Mouse (Mus musculus) E14TG2a.4 (cell line): ENCODE data around the gene Lef1.

Experiments used
- H3K27me3 ChIP-seq: 2 replicates; pipeline ENCODE4 v1.6.1; 2014; ENCODE audit warnings: low read length, control low read depth; ENCODE audit not compliant: insufficient read depth
- H3K36me3 ChIP-seq: 2 replicates; pipeline ENCODE4 v1.6.1; 2014; ENCODE audit warnings: low read length, control low read depth; ENCODE audit not compliant: insufficient read depth
- H3K4me1 ChIP-seq: replicated peaks from 2 replicates; pipeline ENCODE4 v1.6.1; 2014; ENCODE audit warnings: low read depth, low read length, control low read depth
- H3K4me3 ChIP-seq: replicated peaks from 2 replicates; pipeline ENCODE4 v1.5.1; 2014; ENCODE audit warnings: mild to moderate bottlenecking, low read length
- H3K9me3 ChIP-seq: 2 replicates; pipeline ENCODE4 v1.6.1; 2014; ENCODE audit warnings: low read length, control low read depth
- CTCF ChIP-seq: conservative IDR thresholded peaks from 2 replicates; pipeline ENCODE4 v1.5.1; 2014; ENCODE audit warnings: low read length
- NANOG ChIP-seq: IDR thresholded peaks from 2 replicates; pipeline ENCODE4 v1.6.1; 2014; ENCODE audit warnings: borderline replicate concordance, low read length, mixed read lengths
- POU5F1 ChIP-seq: IDR thresholded peaks from 2 replicates; pipeline ENCODE4 v1.6.1; 2014; ENCODE audit warnings: low read length, borderline replicate concordance

Lef1 gene

DNA sequence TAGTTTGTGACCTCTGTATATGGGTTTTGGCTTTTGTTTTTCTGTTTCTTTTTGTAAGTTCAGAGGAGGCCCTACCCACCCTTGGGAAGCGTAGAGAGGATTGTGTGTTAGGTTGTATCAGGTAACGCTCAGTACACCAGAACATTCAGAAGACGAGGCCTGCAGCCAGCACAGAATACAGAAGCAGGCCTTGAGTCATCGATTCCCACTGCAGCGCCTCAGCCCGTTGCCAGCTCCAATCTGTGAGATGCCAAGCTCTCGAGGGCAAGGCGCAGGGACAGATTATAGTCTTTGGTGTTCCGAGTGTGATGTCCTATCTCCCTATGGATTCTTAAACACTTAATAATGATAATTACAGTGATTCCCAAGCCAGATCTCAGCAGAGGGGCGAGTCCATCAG, 85.8 kb downstream of the Lef1 start:
- peaks cover 58% of the 10 kb centered on the region for H3K36me3 ChIP-seq
- TF ChIP-seq POU5F1 (no peak), CTCF (no peak), NANOG (no peak)
- peaks cover 2% of the 10 kb centered on the region; the same call in 1 of the 2 replicates for H3K27me3 ChIP-seq
- no peak overlapping the region for H3K4me3 ChIP-seq
- no peaks in the 10 kb centered on the region for H3K9me3 ChIP-seq
- peaks cover 43% of the 10 kb centered on the region for H3K4me1 ChIP-seq

GRCm38 (mm10) chr3:131196507-131197019, 86.3 kb downstream of the Lef1 start:
- Histone ChIP-seq H3K4me3 (no peak overlapping the region), H3K4me1 (peaks cover 38% of the 10 kb centered on the region), H3K27me3 (no peaks in the 10 kb centered on the region), H3K36me3 (peaks cover 53% of the 10 kb centered on the region), H3K9me3 (no peaks in the 10 kb centered on the region)
- TF ChIP-seq POU5F1 = no peak
- no peak for TF ChIP-seq CTCF
- TF ChIP-seq NANOG = no peak

GRCm38 (mm10) chr3:131198991-131199390, 88.7 kb downstream of the Lef1 start:
- peaks cover 42% of the 10 kb centered on the region for H3K4me1 ChIP-seq
- no peaks in the 10 kb centered on the region for H3K27me3 ChIP-seq
- H3K36me3 ChIP-seq = peaks cover 48% of the 10 kb centered on the region
- no peak overlapping the region for H3K4me3 ChIP-seq
- no peak for TF ChIP-seq POU5F1
- TF ChIP-seq NANOG = no peak
- no peak for TF ChIP-seq CTCF
- H3K9me3 ChIP-seq = no peaks in the 10 kb centered on the region

DNA sequence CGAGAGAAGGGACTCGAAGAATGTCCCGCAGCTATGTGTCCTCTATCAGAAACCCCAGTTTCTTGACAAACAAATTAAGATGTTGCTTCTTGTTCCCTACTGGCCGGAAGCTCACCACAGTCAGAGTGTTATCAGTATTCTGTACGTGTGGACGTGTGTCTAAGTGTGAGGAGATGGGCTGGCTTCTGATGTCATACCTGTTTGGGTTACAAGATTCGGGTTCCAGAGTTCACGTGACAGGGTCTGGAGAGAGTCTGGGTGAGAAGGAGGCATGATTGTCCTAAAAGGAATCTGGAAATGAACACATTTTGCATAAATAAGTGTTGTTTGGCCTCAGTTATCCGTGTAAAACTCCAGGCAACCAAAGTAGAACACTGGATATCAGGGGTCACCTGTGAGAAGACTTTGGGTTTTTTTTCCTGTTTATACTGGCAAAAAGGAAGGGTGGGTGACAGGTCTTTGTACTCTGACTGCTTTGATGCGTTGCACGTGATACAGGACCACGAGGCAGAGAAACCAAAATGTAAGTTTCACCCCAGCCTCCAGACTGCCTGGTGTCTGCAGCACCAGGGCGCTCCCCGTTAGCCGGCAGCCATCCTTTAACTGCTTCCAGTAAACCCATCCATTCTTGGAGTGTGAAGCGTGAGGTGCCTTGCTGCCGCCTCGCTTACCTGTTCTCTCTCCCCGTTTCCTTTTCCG, 89.5 kb downstream of the Lef1 start:
- H3K9me3 ChIP-seq = no peaks in the 10 kb centered on the region

GRCm38 (mm10) chr3:131202311-131202710, 92.0 kb downstream of the Lef1 start:
- peaks cover 50% of the 10 kb centered on the region for H3K4me1 ChIP-seq
- peaks cover 44% of the 10 kb centered on the region for H3K36me3 ChIP-seq
- no peaks in the 10 kb centered on the region for H3K27me3 ChIP-seq
- no peak for TF ChIP-seq CTCF
- TF ChIP-seq POU5F1 = no peak
- no peak for TF ChIP-seq NANOG
- H3K9me3 ChIP-seq = no peaks in the 10 kb centered on the region
- H3K4me3 ChIP-seq = no peak overlapping the region

More for the DNA sequence above, 89.5 kb downstream of the Lef1 start:
- Histone ChIP-seq H3K27me3 (no peaks in the 10 kb centered on the region), H3K4me3 (0 out of 2 replicates have a peak overlapping the region, but pooled peaks have one; percentile 32), H3K4me1 (peaks cover 49% of the 10 kb centered on the region), H3K36me3 (peaks cover 48% of the 10 kb centered on the region)
- 0 out of 2 replicates have a peak, but pooled peaks have one; percentile 11 for TF ChIP-seq NANOG
- TF ChIP-seq POU5F1 = no peak

DNA sequence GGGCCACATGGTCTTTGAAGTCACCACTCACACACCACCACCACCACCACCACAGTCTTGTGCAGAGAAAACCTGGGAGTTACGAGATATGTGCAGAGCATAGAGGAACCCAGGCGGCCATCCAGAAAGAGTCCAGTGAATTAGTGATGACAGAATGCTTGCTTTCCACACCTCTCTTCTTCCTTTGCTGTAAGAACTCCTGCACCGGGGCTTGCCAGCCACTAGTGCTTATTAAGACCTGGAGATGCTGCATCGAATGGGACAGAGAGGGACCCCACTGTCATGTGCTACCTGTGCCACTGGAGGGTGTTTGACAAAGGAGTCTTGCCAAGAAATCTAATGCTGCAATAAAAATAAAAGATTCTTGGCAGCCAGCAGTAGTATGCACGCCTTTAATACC, 97.6 kb downstream of the Lef1 start:
- Histone ChIP-seq H3K36me3 (peaks cover 42% of the 10 kb centered on the region), H3K27me3 (no peaks in the 10 kb centered on the region), H3K4me1 (peaks cover 37% of the 10 kb centered on the region), H3K9me3 (no peaks in the 10 kb centered on the region), H3K4me3 (no peak overlapping the region)
- TF ChIP-seq POU5F1 (no peak), NANOG (no peak), CTCF (no peak)

GRCm38 (mm10) chr3:131208265-131208891, 98.1 kb downstream of the Lef1 start:
- H3K4me1 ChIP-seq = peaks cover 34% of the 10 kb centered on the region

DNA sequence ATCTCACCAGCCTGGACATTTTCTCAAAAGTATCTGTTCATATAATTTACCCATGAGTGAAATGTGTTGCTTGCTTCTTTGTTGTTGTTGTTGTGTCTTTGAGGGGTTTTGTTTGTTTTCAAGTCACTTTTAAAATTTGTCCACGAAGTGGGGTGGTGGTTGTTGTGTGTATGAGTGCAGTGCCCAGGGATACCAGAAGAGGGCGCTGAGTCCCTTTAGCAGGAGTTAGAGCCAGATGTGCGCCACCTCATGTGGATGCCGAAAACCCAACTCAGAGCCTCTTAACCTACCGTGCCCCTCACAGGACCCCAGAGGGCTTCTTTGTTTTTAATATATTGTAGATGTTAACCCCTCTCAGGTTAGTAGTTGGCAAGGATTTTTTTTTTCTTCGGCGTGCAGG, 101.9 kb downstream of the Lef1 start:
- H3K4me3 ChIP-seq = no peak overlapping the region
- TF ChIP-seq CTCF (peak; percentile 94), NANOG (no peak), POU5F1 (no peak)
- H3K36me3 ChIP-seq = peaks cover 34% of the 10 kb centered on the region
- peaks cover 25% of the 10 kb centered on the region for H3K4me1 ChIP-seq
- no peaks in the 10 kb centered on the region for H3K9me3 ChIP-seq
- no peaks in the 10 kb centered on the region for H3K27me3 ChIP-seq

More at GRCm38 (mm10) chr3:131208265-131208891, 98.1 kb downstream of the Lef1 start:
- Histone ChIP-seq H3K36me3 (peaks cover 37% of the 10 kb centered on the region), H3K4me3 (peak overlapping the region; percentile 32; the same call in 1 of the 2 replicates), H3K9me3 (no peaks in the 10 kb centered on the region), H3K27me3 (no peaks in the 10 kb centered on the region)
- TF ChIP-seq CTCF (no peak), POU5F1 (no peak), NANOG (no peak)
